Mouse (Mus musculus) embryonic fibroblast, embryonic 13.5 days (primary cell): ENCODE results near the gene Plxnc1. TPM values are rescaled to one million over a fixed set of nuclear protein-coding genes. Genes with fewer than 3 reads are reported as not detected.

ENCODE experiments used
- H3K27ac ChIP-seq: 2 replicates; pipeline ENCODE4 v1.5.1; 2012; ENCODE audit warnings: low read length, control low read depth, inconsistent platforms; ENCODE audit not compliant: insufficient read depth
- H3K4me1 ChIP-seq: 2 replicates; pipeline ENCODE4 v1.6.1; 2011; ENCODE audit warnings: low read length; ENCODE audit not compliant: control insufficient read depth, insufficient read depth
- H3K4me3 ChIP-seq: 2 replicates; pipeline ENCODE4 v1.5.1; 2011; ENCODE audit warnings: mild to moderate bottlenecking, control low read depth, low read length; ENCODE audit not compliant: insufficient read depth
- CTCF ChIP-seq: IDR thresholded peaks from 2 replicates; pipeline ENCODE4 v1.5.1; 2011; ENCODE audit warnings: mild to moderate bottlenecking, control low read depth, low read length, moderate library complexity, borderline replicate concordance; ENCODE audit not compliant: insufficient read depth
- POLR2A ChIP-seq: IDR thresholded peaks from 2 replicates; pipeline ENCODE4 v1.6.1; 2011; ENCODE audit warnings: low read depth, mild to moderate bottlenecking, control low read depth, low read length, moderate library complexity
- polyA plus RNA-seq: library from polyadenylated mRNA; stranded (reverse); fragments of >200 nt; gene quantifications from 2 replicates; pipeline ENCODE4 v1.2.4, GENCODE M21; 2011; ENCODE audit warnings: low read depth; ENCODE audit not compliant: missing spikeins, insufficient read length

Plxnc1 gene
- polyA plus RNA-seq, 1 experiment = 16.5 TPM

GRCm38 (mm10) chr10:94938320-94938719, 6.3 kb downstream of the Plxnc1 start:
- H3K27ac ChIP-seq = no peak overlapping the region
- H3K4me1 ChIP-seq = no peaks in the 10 kb centered on the region
- H3K4me3 ChIP-seq = no peak overlapping the region
- TF ChIP-seq CTCF = no peak
- TF ChIP-seq POLR2A = no peak

GRCm38 (mm10) chr10:94935270-94935669, 9.4 kb downstream of the Plxnc1 start:
- TF ChIP-seq CTCF (no peak), POLR2A (no peak)
- H3K4me1 ChIP-seq = no peaks in the 10 kb centered on the region

DNA sequence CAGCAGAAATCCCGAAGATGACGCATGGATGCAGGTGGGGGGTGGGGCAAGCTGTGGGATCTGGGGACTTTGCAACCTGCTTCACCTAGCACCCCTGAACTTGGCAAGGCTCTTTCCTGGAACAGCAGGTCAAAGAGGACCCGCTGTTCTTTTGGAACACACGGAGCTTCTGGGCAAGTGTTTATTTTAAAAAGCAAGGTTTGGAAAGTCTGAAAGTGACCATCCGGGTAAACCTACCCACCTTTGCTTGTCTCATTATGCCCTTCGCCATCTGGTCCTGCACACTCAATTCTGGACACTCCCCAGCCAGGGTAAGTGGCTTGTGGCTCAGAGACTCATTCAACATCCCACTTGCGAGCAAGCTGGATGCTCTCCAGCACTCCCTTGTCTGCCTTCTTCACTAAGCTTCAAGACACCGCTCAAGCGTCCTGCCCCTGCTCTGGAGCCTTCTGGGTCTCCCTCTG, 10.5 kb downstream of the Plxnc1 start:
- TF ChIP-seq POLR2A (no peak), CTCF (no peak)
- Histone ChIP-seq H3K4me1 (no peaks in the 10 kb centered on the region), H3K4me3 (no peak overlapping the region), H3K27ac (no peak overlapping the region)

More at GRCm38 (mm10) chr10:94935270-94935669, 9.4 kb downstream of the Plxnc1 start:
- Histone ChIP-seq H3K4me3 (no peak overlapping the region), H3K27ac (no peak overlapping the region)

DNA sequence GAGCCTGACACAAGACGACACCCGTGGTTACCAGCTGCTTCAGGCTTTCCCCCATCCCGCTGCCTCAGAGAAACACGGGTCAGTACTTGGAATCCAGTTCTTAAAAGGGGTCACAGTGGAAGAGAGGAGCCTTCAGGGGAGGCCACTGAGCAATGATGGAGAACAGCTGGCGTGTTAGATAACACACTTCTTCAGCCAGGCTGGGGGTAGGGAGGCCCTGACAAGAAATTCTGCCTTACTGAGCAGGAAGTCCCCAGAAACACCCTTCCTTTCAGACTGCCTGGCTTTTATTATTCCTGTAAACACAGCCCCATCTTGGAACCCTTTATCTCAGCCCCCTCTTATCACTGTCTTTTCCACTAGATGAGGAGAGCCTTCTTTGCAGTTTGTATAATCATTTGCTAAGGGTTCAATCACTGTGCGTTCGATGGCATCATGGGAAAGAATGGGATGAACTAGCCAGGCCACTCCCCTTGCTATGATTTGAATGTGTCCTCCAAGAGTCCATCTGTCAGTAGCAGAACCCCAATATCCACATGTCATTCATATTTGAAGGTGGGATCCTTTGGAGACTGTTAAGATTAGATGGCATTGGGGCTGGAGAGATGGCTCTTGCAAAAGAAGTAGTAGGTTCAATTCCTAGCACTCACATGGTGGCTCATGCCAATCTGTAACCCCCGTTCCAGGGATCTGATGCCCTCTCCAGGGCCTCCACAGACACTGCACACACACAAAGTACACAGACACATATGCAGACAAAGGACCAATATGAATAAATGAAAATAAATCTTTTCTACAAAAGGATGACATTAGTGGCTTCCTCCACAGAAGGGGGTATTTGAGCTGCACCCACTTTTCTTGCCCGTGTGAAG, 12.4 kb downstream of the Plxnc1 start:
- no peak overlapping the region for H3K4me3 ChIP-seq
- no peak overlapping the region for H3K27ac ChIP-seq
- TF ChIP-seq POLR2A (no peak), CTCF (no peak)
- H3K4me1 ChIP-seq = no peaks in the 10 kb centered on the region

DNA sequence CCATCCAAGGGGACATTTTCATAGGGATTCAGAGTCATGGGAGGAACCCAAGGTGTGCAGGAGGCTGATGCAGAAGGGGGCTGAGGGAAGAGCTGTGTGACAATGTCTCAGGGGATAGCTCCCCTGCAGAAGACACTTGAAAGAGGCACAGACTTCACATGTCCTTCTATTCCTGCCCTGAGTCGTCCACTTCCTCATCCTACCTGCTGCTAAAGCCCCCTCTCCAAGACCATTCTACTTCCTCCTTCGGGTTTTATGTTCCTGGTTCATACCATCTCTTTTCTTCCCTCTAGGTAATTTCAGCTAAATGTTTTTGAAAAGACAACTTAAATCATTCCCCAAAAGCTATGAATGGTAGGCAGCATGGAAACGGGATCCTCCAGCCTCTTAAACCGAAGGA, 16.5 kb downstream of the Plxnc1 start:
- H3K27ac ChIP-seq = no peak overlapping the region
- no peaks in the 10 kb centered on the region for H3K4me1 ChIP-seq
- TF ChIP-seq POLR2A (no peak), CTCF (no peak)
- no peak overlapping the region for H3K4me3 ChIP-seq

DNA sequence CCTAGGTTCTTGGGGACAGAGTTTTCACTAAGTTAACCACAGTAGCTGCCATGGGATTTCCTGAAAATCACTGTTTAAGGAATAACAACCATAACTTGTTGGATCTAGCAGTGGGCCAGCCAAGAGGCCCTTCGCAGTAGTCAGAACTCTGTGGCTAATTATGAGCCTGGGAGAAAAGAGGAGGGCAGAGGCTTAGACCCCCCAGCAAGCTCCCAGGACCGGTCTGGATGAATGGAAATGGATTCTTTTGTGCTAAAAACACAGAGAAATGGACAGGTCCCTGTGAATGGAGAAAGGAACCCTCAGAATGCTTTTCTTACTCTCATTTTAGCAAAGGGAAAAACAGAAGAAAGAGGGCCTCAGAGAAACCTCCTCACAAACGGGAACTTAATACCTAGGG, 18.3 kb downstream of the Plxnc1 start:
- Histone ChIP-seq H3K27ac (no peak overlapping the region), H3K4me1 (no peaks in the 10 kb centered on the region), H3K4me3 (no peak overlapping the region)
- no peak for TF ChIP-seq CTCF
- TF ChIP-seq POLR2A = no peak

- H3K4me3 ChIP-seq = no peak overlapping the region
- H3K4me1 ChIP-seq = no peaks in the 10 kb centered on the region
- no peak overlapping the region for H3K27ac ChIP-seq
- TF ChIP-seq POLR2A (no peak), CTCF (no peak)
Observed at GRCm38 (mm10) chr10:94924878-94925277, 19.8 kb downstream of the Plxnc1 start.

GRCm38 (mm10) chr10:94924450-94924849, 20.2 kb downstream of the Plxnc1 start:
- Histone ChIP-seq H3K4me1 (no peaks in the 10 kb centered on the region), H3K4me3 (no peak overlapping the region)
- TF ChIP-seq POLR2A = no peak
- TF ChIP-seq CTCF = no peak

GRCm38 (mm10) chr10:94923337-94923762, 21.3 kb downstream of the Plxnc1 start:
- H3K4me1 ChIP-seq = no peaks in the 10 kb centered on the region
- no peak overlapping the region for H3K4me3 ChIP-seq
- H3K27ac ChIP-seq = no peak overlapping the region
- TF ChIP-seq CTCF (no peak), POLR2A (no peak)

More at GRCm38 (mm10) chr10:94924450-94924849, 20.2 kb downstream of the Plxnc1 start:
- no peak overlapping the region for H3K27ac ChIP-seq

DNA sequence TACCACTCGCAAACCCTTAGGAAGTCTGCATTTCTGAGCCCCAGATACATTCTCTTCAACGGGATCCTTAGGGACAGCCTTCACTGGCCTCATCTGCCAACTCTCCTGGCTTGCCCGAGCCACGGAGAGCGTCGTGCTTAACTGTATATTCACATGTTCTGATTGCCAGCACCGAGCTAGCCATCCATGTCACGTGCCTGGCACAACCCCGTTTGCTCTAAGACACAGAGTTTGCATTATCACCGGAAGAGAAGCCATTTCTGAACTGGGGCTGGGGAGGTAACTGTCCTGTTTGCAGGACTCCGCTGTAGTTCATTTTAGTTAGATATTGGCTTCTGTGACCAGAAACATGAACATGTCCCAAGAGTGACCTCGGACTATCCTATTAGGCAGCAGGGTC, 21.8 kb downstream of the Plxnc1 start:
- Histone ChIP-seq H3K4me1 (no peaks in the 10 kb centered on the region), H3K4me3 (no peak overlapping the region), H3K27ac (no peak overlapping the region)
- TF ChIP-seq POLR2A (no peak), CTCF (no peak)

DNA sequence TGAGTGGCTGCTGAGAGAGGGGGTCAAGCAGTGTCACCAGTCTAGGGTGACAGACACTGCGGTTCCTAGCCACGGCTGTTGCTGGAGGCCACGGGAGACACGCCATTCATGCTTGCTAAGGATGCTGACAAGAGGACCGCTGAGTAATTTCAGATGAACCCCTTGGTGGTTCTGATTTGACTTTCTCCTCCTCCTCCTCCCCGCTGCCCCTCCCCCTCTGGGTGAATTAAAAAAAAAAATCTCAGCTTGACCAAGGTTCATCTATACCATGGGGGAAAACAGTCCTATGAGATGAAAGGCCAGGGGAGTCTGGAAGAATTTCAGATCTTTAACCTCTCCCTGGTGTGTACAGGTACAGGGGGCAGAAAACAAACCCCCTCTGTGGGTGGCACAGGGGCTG, 22.9 kb downstream of the Plxnc1 start:
- H3K27ac ChIP-seq = no peak overlapping the region
- no peak overlapping the region for H3K4me3 ChIP-seq
- H3K4me1 ChIP-seq = no peaks in the 10 kb centered on the region
- TF ChIP-seq CTCF = no peak
